ENCODE assay signal across 10 mouse cellular contexts in genomic region chr13:74363176-74363858, GRCm38 (mm10). TPM values are rescaled to one million over a fixed set of nuclear protein-coding genes. Genes with fewer than 3 reads are reported as not detected.
DNase-seq lines count a peak whose midpoint lies in the region; ATAC-seq and TF ChIP-seq lines count a peak whose summit lies in the region.
"Had no signal": no experiment of that assay in that cellular context is flagged by ENCODE, and none has a peak within 500 bp of the region (broad histone marks: within the 10 kb centered on the region; RNA-seq: fewer than 3 reads in every experiment).

No protein-coding gene starts in this region.

- no peak overlapping the region for H3K4me2 ChIP-seq in forebrain, embryonic 13.5 days
- H3K4me2 ChIP-seq in forebrain, postnatal 0 days (ENCODE audit: low read depth), result no peak overlapping the region
- peak overlapping the region; percentile 77 for H3K4me2 ChIP-seq in heart, embryonic 14.5 days (ENCODE audit: low read length)
- H3K4me2 ChIP-seq: embryonic facial prominence, embryonic 12.5 days had no signal

- H3K4me3 ChIP-seq in forebrain, embryonic 13.5 days, result no peak overlapping the region
- no peak overlapping the region for H3K4me3 ChIP-seq in forebrain, postnatal 0 days (ENCODE audit: low read depth, low read length)
- H3K4me3 ChIP-seq in bone marrow macrophage, adult 2 months (ENCODE audit: insufficient read depth, low read length), result peak overlapping the region; percentile 40
- peak overlapping the region; percentile 35 to 46 for H3K4me3 ChIP-seq in heart, embryonic 14.5 days (ENCODE audit: control insufficient read depth in 1 of 2, insufficient read depth in 1 of 2, low read depth in 1 of 2, low read length in 2 of 2)
- H3K4me3 ChIP-seq: embryonic facial prominence, embryonic 12.5 days had no signal

- no peak for DNase-seq in forebrain, postnatal 0 days
- DNase-seq in kidney, postnatal 14 days, result peak; percentile 24
- DNase-seq in urinary bladder, postnatal 14 days (ENCODE audit: low spot score), result no peak
- no peak for DNase-seq in layer of hippocampus, adult 18-20 months (ENCODE audit: low spot score in 2 of 2)
- no peak for DNase-seq in spleen, postnatal 4 days (ENCODE audit: low spot score in 2 of 2)
- DNase-seq: layer of hippocampus, adult 9-11 months had no signal

- H3K9me3 ChIP-seq in forebrain, embryonic 13.5 days (replicated peaks), result no peaks in the 10 kb centered on the region
- 0 out of 2 replicates have a peak, but pooled peaks cover 3% of the 10 kb centered on the region for H3K9me3 ChIP-seq in forebrain, postnatal 0 days (ENCODE audit: low read length)
- H3K9me3 ChIP-seq in heart, embryonic 14.5 days (ENCODE audit: control insufficient read depth, low read length), result no peaks in the 10 kb centered on the region
- H3K9me3 ChIP-seq: embryonic facial prominence, embryonic 12.5 days had no signal

- 0 out of 2 replicates have a peak, but pooled peaks have one; percentile 30 for ATAC-seq in forebrain, embryonic 13.5 days
- ATAC-seq in forebrain, postnatal 0 days, result no peak
- ATAC-seq in heart, embryonic 14.5 days (ENCODE audit: insufficient number of reproducible peaks, insufficient read depth, low FRiP score, low read depth), result peak; percentile 58

- TF ChIP-seq POLR2A in bone marrow macrophage, adult 2 months (IDR thresholded peaks at IDR 0.05; ENCODE audit: borderline replicate concordance, low read depth, low read length), result no peak

- no peak overlapping the region for H3K9ac ChIP-seq in forebrain, embryonic 13.5 days
- no peak overlapping the region for H3K9ac ChIP-seq in forebrain, postnatal 0 days
- H3K9ac ChIP-seq in heart, embryonic 14.5 days (ENCODE audit: low read length), result peak overlapping the region; percentile 74
- H3K9ac ChIP-seq: embryonic facial prominence, embryonic 12.5 days had no signal

- WGBS in forebrain, embryonic 13.5 days, result 89% methylated on average over 13 of the region's 13 CpGs
- WGBS in forebrain, postnatal 0 days, result 92% methylated on average over 13 of the region's 13 CpGs
- WGBS in heart, embryonic 14.5 days, result 52% methylated on average over 13 of the region's 13 CpGs

- no peak overlapping the region for H3K27ac ChIP-seq in forebrain, embryonic 13.5 days
- H3K27ac ChIP-seq in forebrain, postnatal 0 days (ENCODE audit: low read depth, low read length), result no peak overlapping the region
- H3K27ac ChIP-seq in bone marrow macrophage, adult 2 months (ENCODE audit: insufficient read depth, low read depth, low read length), result peak overlapping the region; percentile 34
- H3K27ac ChIP-seq in heart, embryonic 14.5 days (replicated peaks in 1 of 2; ENCODE audit: control insufficient read depth in 1 of 2, insufficient read depth in 1 of 2, low read depth in 2 of 2, low read length in 2 of 2), result peak overlapping the region; percentile 94 to 95
- H3K27ac ChIP-seq: embryonic facial prominence, embryonic 12.5 days had no signal

- no peaks in the 10 kb centered on the region for H3K4me1 ChIP-seq in forebrain, embryonic 13.5 days
- no peaks in the 10 kb centered on the region for H3K4me1 ChIP-seq in forebrain, postnatal 0 days (ENCODE audit: insufficient read depth)
- peaks cover 35% of the 10 kb centered on the region for H3K4me1 ChIP-seq in bone marrow macrophage, adult 2 months (ENCODE audit: control insufficient read depth, insufficient read depth, low read length)
- peaks cover 12 to 31% of the 10 kb centered on the region in 2 experiments for H3K4me1 ChIP-seq in heart, embryonic 14.5 days (ENCODE audit: control insufficient read depth in 2 of 2, insufficient read depth in 2 of 2, low read length in 2 of 2)
- H3K4me1 ChIP-seq: embryonic facial prominence, embryonic 12.5 days had no signal

- TF ChIP-seq CTCF in forebrain, postnatal 0 days (IDR thresholded peaks at IDR 0.05; ENCODE audit: low read depth), result no peak
- TF ChIP-seq CTCF in bone marrow macrophage, adult 2 months (IDR thresholded peaks at IDR 0.05; ENCODE audit: low read depth, low read length), result no peak

- H3K36me3 ChIP-seq in forebrain, embryonic 13.5 days (ENCODE audit: poor library complexity, severe bottlenecking), result peaks cover 46% of the 10 kb centered on the region
- H3K36me3 ChIP-seq in forebrain, postnatal 0 days (ENCODE audit: insufficient read depth), result peaks cover 30% of the 10 kb centered on the region
- peaks cover 43% of the 10 kb centered on the region for H3K36me3 ChIP-seq in heart, embryonic 14.5 days (ENCODE audit: control insufficient read depth, insufficient read depth, low read length)

- no peaks in the 10 kb centered on the region for H3K27me3 ChIP-seq in forebrain, embryonic 13.5 days
- no peaks in the 10 kb centered on the region for H3K27me3 ChIP-seq in forebrain, postnatal 0 days (ENCODE audit: insufficient read depth, low read length)
- H3K27me3 ChIP-seq in heart, embryonic 14.5 days (ENCODE audit: control insufficient read depth, insufficient read depth, low read length), result no peaks in the 10 kb centered on the region
- H3K27me3 ChIP-seq: embryonic facial prominence, embryonic 12.5 days had no signal

RNA-seq across cellular contexts. Expression of gene Lrrc14b, which starts 0.5 kb away (rescaled TPM):
- polyA plus RNA-seq in forebrain, embryonic 13.5 days (2015; fragmentation: Nextera tagmentation; extraction: Ambion mirVana), result not detected in 2 replicates
- not detected in 2 replicates for total RNA-seq in forebrain, postnatal 0 days (2014; rRNA removed)
- polyA plus RNA-seq in forebrain, postnatal 0 days (2015; fragmentation: Nextera tagmentation; extraction: Ambion mirVana), result not detected in 2 replicates
- 0.66 and 0.68 TPM in 2 replicates for polyA plus RNA-seq in bone marrow macrophage, adult 2 months (2012; ENCODE audit: insufficient read depth, insufficient read length, missing spikeins)
- 6.6 and 10.1 TPM in 2 replicates for polyA plus RNA-seq in heart, embryonic 14.5 days (2014; fragmentation: Nextera tagmentation; extraction: Ambion mirVana)
- not detected for total RNA-seq in layer of hippocampus, adult 18-20 months (2021)
- polyA plus RNA-seq: embryonic facial prominence, embryonic 12.5 days had no signal

RNA-seq across cellular contexts. Expression of gene Ccdc127, which starts 13.2 kb away (rescaled TPM):
- 51.0 and 52.2 TPM in 2 replicates for polyA plus RNA-seq in forebrain, embryonic 13.5 days (2015; fragmentation: Nextera tagmentation; extraction: Ambion mirVana)
- 22.2 and 34.2 TPM in 2 replicates for total RNA-seq in forebrain, postnatal 0 days (2014; rRNA removed)
- polyA plus RNA-seq in forebrain, postnatal 0 days (2015; fragmentation: Nextera tagmentation; extraction: Ambion mirVana), result 35.1 and 39.8 TPM in 2 replicates
- polyA plus RNA-seq in bone marrow macrophage, adult 2 months (2012; ENCODE audit: insufficient read depth, insufficient read length, missing spikeins), result 23.1 and 27.3 TPM in 2 replicates
- 42.0 and 49.1 TPM in 2 replicates for polyA plus RNA-seq in heart, embryonic 14.5 days (2014; fragmentation: Nextera tagmentation; extraction: Ambion mirVana)
- 10 to 100 TPM; 85.6 to 85.8 TPM for total RNA-seq in layer of hippocampus, adult 18-20 months (2021)

RNA-seq across cellular contexts. Expression of gene Sdha, which starts 13.2 kb away (rescaled TPM):
- 228 and 243 TPM in 2 replicates for polyA plus RNA-seq in forebrain, embryonic 13.5 days (2015; fragmentation: Nextera tagmentation; extraction: Ambion mirVana)
- total RNA-seq in forebrain, postnatal 0 days (2014; rRNA removed), result 91.5 and 166 TPM in 2 replicates
- 157 and 179 TPM in 2 replicates for polyA plus RNA-seq in forebrain, postnatal 0 days (2015; fragmentation: Nextera tagmentation; extraction: Ambion mirVana)
- 141 and 167 TPM in 2 replicates for polyA plus RNA-seq in bone marrow macrophage, adult 2 months (2012; ENCODE audit: insufficient read depth, insufficient read length, missing spikeins)
- 496 and 549 TPM in 2 replicates for polyA plus RNA-seq in heart, embryonic 14.5 days (2014; fragmentation: Nextera tagmentation; extraction: Ambion mirVana)
- total RNA-seq in layer of hippocampus, adult 18-20 months (2021), result 100 to 1,000 TPM; 347 to 354 TPM

RNA-seq across cellular contexts. Expression of gene Zfp72, which starts 27.3 kb away (rescaled TPM):
- polyA plus RNA-seq in forebrain, embryonic 13.5 days (2015; fragmentation: Nextera tagmentation; extraction: Ambion mirVana), result 3.7 TPM in 2 replicates
- total RNA-seq in forebrain, postnatal 0 days (2014; rRNA removed), result 7.1 and 10.1 TPM in 2 replicates
- 2.5 and 5.3 TPM in 2 replicates for polyA plus RNA-seq in forebrain, postnatal 0 days (2015; fragmentation: Nextera tagmentation; extraction: Ambion mirVana)
- 1.6 and 1.9 TPM in 2 replicates for polyA plus RNA-seq in bone marrow macrophage, adult 2 months (2012; ENCODE audit: insufficient read depth, insufficient read length, missing spikeins)
- 3.5 and 3.8 TPM in 2 replicates for polyA plus RNA-seq in heart, embryonic 14.5 days (2014; fragmentation: Nextera tagmentation; extraction: Ambion mirVana)
- 1 to 10 TPM; 5.0 to 5.1 TPM for total RNA-seq in layer of hippocampus, adult 18-20 months (2021)

RNA-seq across cellular contexts. Expression of gene Ftl1-ps1, which starts 36.2 kb away (rescaled TPM):
- polyA plus RNA-seq in forebrain, embryonic 13.5 days (2015; fragmentation: Nextera tagmentation; extraction: Ambion mirVana), result 115 TPM in 2 replicates
- 68.3 and 93.6 TPM in 2 replicates for total RNA-seq in forebrain, postnatal 0 days (2014; rRNA removed)
- polyA plus RNA-seq in forebrain, postnatal 0 days (2015; fragmentation: Nextera tagmentation; extraction: Ambion mirVana), result 92.1 and 112 TPM in 2 replicates
- polyA plus RNA-seq in bone marrow macrophage, adult 2 months (2012; ENCODE audit: insufficient read depth, insufficient read length, missing spikeins), result 1,981 and 2,080 TPM in 2 replicates
- 52.6 and 54.0 TPM in 2 replicates for polyA plus RNA-seq in heart, embryonic 14.5 days (2014; fragmentation: Nextera tagmentation; extraction: Ambion mirVana)
- 100 to 1,000 TPM; 173 to 201 TPM for total RNA-seq in layer of hippocampus, adult 18-20 months (2021)

Comparison
In these comparisons a context has a peak if more than half of its experiments do, and no peak if none do; other contexts are left out.
1. H3K27ac ChIP-seq: peak in bone marrow macrophage, adult 2 months (single experiment) and heart, embryonic 14.5 days (2 of 2); none in forebrain, embryonic 13.5 days (single experiment) and forebrain, postnatal 0 days (single experiment).
2. H3K4me3 ChIP-seq: peak in bone marrow macrophage, adult 2 months (single experiment) and heart, embryonic 14.5 days (2 of 2); none in forebrain, embryonic 13.5 days (single experiment) and forebrain, postnatal 0 days (single experiment).